Comparison of ENCODE assay signal across 20 mouse cellular contexts in genomic region chr6:31389716-31390115, GRCm38 (mm10). TPM values are rescaled to one million over a fixed set of nuclear protein-coding genes. Genes with fewer than 3 reads are reported as not detected.
DNase-seq lines count a peak whose midpoint lies in the region; ATAC-seq and TF ChIP-seq lines count a peak whose summit lies in the region.
"Had no signal": no experiment of that assay in that cellular context is flagged by ENCODE, and none has a peak within 500 bp of the region (broad histone marks: within the 10 kb centered on the region; RNA-seq: fewer than 3 reads in every experiment).

No protein-coding gene starts in this region.

- ATAC-seq in hindbrain, embryonic 16.5 days = 0 out of 2 replicates have a peak, but pooled peaks have one; percentile 50
- ATAC-seq in intestine, embryonic 16.5 days = no peak
- no peak for ATAC-seq in forebrain, embryonic 13.5 days
- ATAC-seq: intestine, postnatal 0 days had no signal

- H3K4me3 ChIP-seq in gastrocnemius, adult 2 months = no peak overlapping the region
- no peak overlapping the region for H3K4me3 ChIP-seq in hindbrain, embryonic 16.5 days (ENCODE audit: low read length)
- H3K4me3 ChIP-seq in hindbrain, embryonic 10.5 days = no peak overlapping the region
- no peak overlapping the region for H3K4me3 ChIP-seq in intestine, embryonic 16.5 days (ENCODE audit: low read length)
- H3K4me3 ChIP-seq in forebrain, embryonic 13.5 days = no peak overlapping the region
- H3K4me3 ChIP-seq: hindbrain, embryonic 15.5 days; layer of hippocampus, adult 2 months; liver, embryonic 13.5 days; megakaryocyte, embryonic 14.5 days; neural tube, embryonic 12.5 days had no signal

- 69% methylated on average over 6 of the region's 6 CpGs for WGBS in hindbrain, embryonic 16.5 days
- WGBS in hindbrain, embryonic 10.5 days = 94% methylated on average over 6 of the region's 6 CpGs
- 80% methylated on average over 6 of the region's 6 CpGs for WGBS in intestine, embryonic 16.5 days
- 84% methylated on average over 6 of the region's 6 CpGs for WGBS in forebrain, embryonic 13.5 days

- no peaks in the 10 kb centered on the region for H3K36me3 ChIP-seq in hindbrain, embryonic 16.5 days (ENCODE audit: control insufficient read depth, insufficient read depth, low read length)
- H3K36me3 ChIP-seq in hindbrain, embryonic 10.5 days = no peaks in the 10 kb centered on the region
- H3K36me3 ChIP-seq in intestine, embryonic 16.5 days (ENCODE audit: control insufficient read depth, insufficient read depth, low read length) = no peaks in the 10 kb centered on the region
- H3K36me3 ChIP-seq in forebrain, embryonic 13.5 days (ENCODE audit: poor library complexity, severe bottlenecking) = no peaks in the 10 kb centered on the region
- H3K36me3 ChIP-seq: hindbrain, embryonic 15.5 days; liver, embryonic 13.5 days; neural tube, embryonic 12.5 days had no signal

- H3K27me3 ChIP-seq in hindbrain, embryonic 16.5 days (replicated peaks; ENCODE audit: control insufficient read depth, insufficient read depth, low read length) = no peaks in the 10 kb centered on the region
- H3K27me3 ChIP-seq in hindbrain, embryonic 10.5 days (ENCODE audit: insufficient read depth, poor library complexity, severe bottlenecking) = no peaks in the 10 kb centered on the region
- H3K27me3 ChIP-seq in intestine, embryonic 16.5 days (replicated peaks; ENCODE audit: control insufficient read depth, insufficient read depth, low read length) = no peaks in the 10 kb centered on the region
- H3K27me3 ChIP-seq in forebrain, embryonic 13.5 days = no peaks in the 10 kb centered on the region
- H3K27me3 ChIP-seq: hindbrain, embryonic 15.5 days; liver, embryonic 13.5 days; neural tube, embryonic 12.5 days had no signal

- intact Hi-C loops in gastrocnemius, adult 2 months (cut with DNase I) = no loop called here

- TF ChIP-seq CTCF in gastrocnemius, adult 2 months (IDR thresholded peaks at IDR 0.05) = no peak

- no peak for DNase-seq in gastrocnemius, adult 2 months
- no peak for DNase-seq in gastrocnemius, postnatal 10 days
- no peak for DNase-seq in hindbrain, embryonic 10.5 days (ENCODE audit: low spot score)
- DNase-seq in 3T3-L1 (ENCODE audit: low read depth, low spot score) = peak; percentile 48
- peak; percentile 37 for DNase-seq in Muller cell, postnatal 12 days (ENCODE audit: inconsistent ontology term)
- DNase-seq: cerebellum, adult 11 months; cerebellum, adult 9-11 months; liver, embryonic 13.5 days; midbrain, embryonic 14.5 days; right cerebral cortex, postnatal 25 days; spleen, adult 18-20 months; thymus, postnatal 14 days had no signal

- no peaks in the 10 kb centered on the region for H3K9me3 ChIP-seq in hindbrain, embryonic 16.5 days (ENCODE audit: control insufficient read depth, low read length)
- H3K9me3 ChIP-seq in hindbrain, embryonic 10.5 days = no peaks in the 10 kb centered on the region
- no peaks in the 10 kb centered on the region for H3K9me3 ChIP-seq in intestine, embryonic 16.5 days (ENCODE audit: control insufficient read depth, low read length)
- H3K9me3 ChIP-seq in forebrain, embryonic 13.5 days (replicated peaks) = no peaks in the 10 kb centered on the region
- H3K9me3 ChIP-seq: hindbrain, embryonic 15.5 days; liver, embryonic 13.5 days; neural tube, embryonic 12.5 days had no signal

- no peaks in the 10 kb centered on the region for H3K4me1 ChIP-seq in hindbrain, embryonic 16.5 days (ENCODE audit: control insufficient read depth, insufficient read depth, low read depth, low read length)
- peaks cover 5% of the 10 kb centered on the region; the same call in 1 of the 2 replicates for H3K4me1 ChIP-seq in hindbrain, embryonic 10.5 days (replicated peaks)
- peaks cover 8% of the 10 kb centered on the region; the same call in 1 of the 2 replicates for H3K4me1 ChIP-seq in intestine, embryonic 16.5 days (ENCODE audit: control insufficient read depth, insufficient read depth, low read length)
- no peaks in the 10 kb centered on the region for H3K4me1 ChIP-seq in forebrain, embryonic 13.5 days
- H3K4me1 ChIP-seq: neural tube, embryonic 12.5 days had no signal

- H3K9ac ChIP-seq in hindbrain, embryonic 16.5 days (ENCODE audit: low read depth, low read length) = no peak overlapping the region
- no peak overlapping the region for H3K9ac ChIP-seq in intestine, embryonic 16.5 days (ENCODE audit: low read depth, low read length)
- no peak overlapping the region for H3K9ac ChIP-seq in forebrain, embryonic 13.5 days
- H3K9ac ChIP-seq: hindbrain, embryonic 15.5 days; liver, embryonic 13.5 days; neural tube, embryonic 12.5 days had no signal

- H3K27ac ChIP-seq in gastrocnemius, adult 2 months = peak overlapping the region; percentile 85
- no peak overlapping the region for H3K27ac ChIP-seq in hindbrain, embryonic 16.5 days (ENCODE audit: low read depth, low read length)
- no peak overlapping the region for H3K27ac ChIP-seq in hindbrain, embryonic 10.5 days
- H3K27ac ChIP-seq in intestine, embryonic 16.5 days (ENCODE audit: low read length) = no peak overlapping the region
- H3K27ac ChIP-seq in forebrain, embryonic 13.5 days = no peak overlapping the region
- H3K27ac ChIP-seq: hindbrain, embryonic 15.5 days; liver, embryonic 13.5 days; neural tube, embryonic 12.5 days had no signal

- no peak overlapping the region for H3K4me2 ChIP-seq in hindbrain, embryonic 16.5 days (ENCODE audit: low read length)
- H3K4me2 ChIP-seq in intestine, embryonic 16.5 days (ENCODE audit: low read depth, low read length) = no peak overlapping the region
- H3K4me2 ChIP-seq in forebrain, embryonic 13.5 days = no peak overlapping the region
- H3K4me2 ChIP-seq: hindbrain, embryonic 15.5 days; liver, embryonic 13.5 days; neural tube, embryonic 12.5 days had no signal

RNA-seq across cellular contexts. Expression of gene Mkln1, which starts 8.8 kb away (rescaled TPM):
- total RNA-seq in gastrocnemius, adult 2 months (2021) = 100 to 1,000 TPM; 151 to 170 TPM
- total RNA-seq in gastrocnemius, postnatal 10 days (2021) = 100 to 1,000 TPM; 104 to 118 TPM
- 119 and 123 TPM in 2 replicates for polyA plus RNA-seq in hindbrain, embryonic 16.5 days (2015; fragmentation: Nextera tagmentation; extraction: Ambion mirVana)
- polyA plus RNA-seq in hindbrain, embryonic 10.5 days (2016; fragmentation: Nextera tagmentation; extraction: Ambion mirVana) = 201 and 212 TPM in 2 replicates
- polyA plus RNA-seq in intestine, embryonic 16.5 days (2015; fragmentation: Nextera tagmentation; extraction: Ambion mirVana) = 168 and 174 TPM in 2 replicates
- polyA plus RNA-seq in forebrain, embryonic 13.5 days (2015; fragmentation: Nextera tagmentation; extraction: Ambion mirVana) = 156 and 182 TPM in 2 replicates

Comparison
In these comparisons a context has a peak if more than half of its experiments do, and no peak if none do; other contexts are left out.
1. DNase-seq: peak in 3T3-L1 (single experiment) and Muller cell, postnatal 12 days (single experiment); none in gastrocnemius, adult 2 months (single experiment), gastrocnemius, postnatal 10 days (single experiment) and hindbrain, embryonic 10.5 days (single experiment).